Mouse (Mus musculus) kidney, embryonic 15.5 days (tissue): ENCODE measurements around the gene Olfr138. TPM values are rescaled to one million over a fixed set of nuclear protein-coding genes. Genes with fewer than 3 reads are reported as not detected.

Source experiments
- ATAC-seq: fragments of 200-750 bp; cut with Nextera tagmentation; replicated peaks from 2 replicates; pipeline ENCODE4 v1.8.0; 2017; ENCODE audit warnings: moderate TSS enrichment; ENCODE audit not compliant: low FRiP score
- H3K27ac ChIP-seq: fragments of 300-500 bp; sonication (generic); 2 replicates; pipeline ENCODE4 v1.5.1; 2015; ENCODE audit warnings: mild to moderate bottlenecking, inconsistent platforms
- H3K27me3 ChIP-seq: fragments of 300-500 bp; sonication (generic); 2 replicates; pipeline ENCODE4 v1.6.1; 2015; ENCODE audit warnings: inconsistent platforms
- H3K36me3 ChIP-seq: fragments of 300-500 bp; sonication (generic); 2 replicates; pipeline ENCODE4 v1.6.1; 2015; ENCODE audit warnings: inconsistent platforms
- H3K4me1 ChIP-seq: fragments of 300-500 bp; sonication (generic); 2 replicates; pipeline ENCODE4 v1.6.1; 2015; ENCODE audit warnings: inconsistent platforms
- H3K4me2 ChIP-seq: fragments of 300-500 bp; sonication (generic); 2 replicates; pipeline ENCODE4 v1.6.1; 2015; ENCODE audit warnings: moderate library complexity, mild to moderate bottlenecking, inconsistent platforms
- H3K4me3 ChIP-seq: fragments of 300-500 bp; sonication (generic); replicated peaks from 2 replicates; pipeline ENCODE4 v1.5.1; 2015; ENCODE audit warnings: mild to moderate bottlenecking, inconsistent platforms
- H3K9ac ChIP-seq: fragments of 300-500 bp; sonication (generic); 2 replicates; pipeline ENCODE4 v1.6.1; 2015; ENCODE audit warnings: mild to moderate bottlenecking, inconsistent platforms
- H3K9me3 ChIP-seq: fragments of 300-500 bp; sonication (generic); replicated peaks from 2 replicates; pipeline ENCODE4 v1.6.1; 2016; ENCODE audit warnings: inconsistent platforms
- WGBS: fragments of 180-500 bp; shearing (Covaris S2); methylation state at CpG from one replicate; pipeline ENCODE4 v1.1.7; 2015; ENCODE audit warnings: mixed read lengths; 5-methylcytosine and 5-hydroxymethylcytosine counted together
- polyA plus RNA-seq: library from polyadenylated mRNA; unstranded; fragments of >200 nt; fragmentation: Nextera tagmentation; extraction: Ambion mirVana; gene quantifications from 2 replicates; pipeline ENCODE4 v1.2.1, GENCODE M21; 2015

The Olfr138 gene
- not detected in 2 replicates for polyA plus RNA-seq

DNA sequence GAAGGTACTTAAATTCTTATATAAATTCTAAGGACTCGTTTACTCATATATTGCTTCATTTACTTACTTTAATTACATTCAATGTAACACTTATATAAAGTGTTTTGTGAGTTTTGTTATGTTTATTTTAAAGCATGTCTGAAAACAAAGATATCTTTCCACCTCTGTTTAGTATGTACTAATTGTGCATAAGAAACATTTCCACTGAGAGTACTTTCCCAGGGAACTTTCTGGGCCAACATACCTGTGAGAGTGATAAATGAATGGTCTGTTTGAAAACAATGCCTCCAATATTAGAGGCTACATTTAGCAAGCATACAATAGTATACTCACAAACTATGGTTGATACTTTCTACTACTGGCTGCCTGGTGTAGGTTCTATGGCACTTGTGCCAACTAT is at the start of gene Olfr138:
Gene Olfr138 (plus strand): TSS at position 301 of the 400 bp plus-strand sequence.
- no peak for ATAC-seq
- WGBS = 66% methylated on average over 1 of the region's 1 CpGs
- H3K36me3 ChIP-seq = no peaks in the 10 kb centered on the region

DNA sequence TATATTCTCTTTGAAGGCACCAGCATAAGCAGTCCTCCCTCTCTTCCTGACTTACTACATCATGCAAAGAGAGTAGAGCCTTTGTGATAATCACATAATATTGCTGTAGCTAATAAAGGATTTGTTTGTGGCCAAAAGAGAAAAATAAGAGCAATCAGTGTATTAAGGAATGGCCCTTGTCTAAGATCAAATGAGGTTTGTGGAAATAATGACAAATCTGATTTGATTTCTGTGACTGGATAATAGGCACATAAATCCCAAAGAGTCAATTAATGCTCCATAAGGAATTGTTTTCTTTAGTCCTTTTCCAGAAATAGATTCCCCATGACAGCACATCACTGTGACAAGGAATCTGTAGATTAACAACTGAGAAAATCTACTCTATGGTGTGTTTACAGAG is 46.6 kb downstream of the Olfr138 start, which contains the start of gene Olfr137:
Gene Olfr137 (minus strand): TSS at position 101 of the 400 bp plus-strand sequence.
- ATAC-seq = no peak
- Histone ChIP-seq H3K36me3 (no peaks in the 10 kb centered on the region), H3K9me3 (no peaks in the 10 kb centered on the region), H3K27me3 (no peaks in the 10 kb centered on the region), H3K4me2 (no peak within 1 kb of the TSS), H3K27ac (no peak within 1 kb of the TSS), H3K4me1 (no peaks in the 10 kb centered on the region), H3K9ac (no peak within 1 kb of the TSS), H3K4me3 (no peak within 1 kb of the TSS)

More for the DNA sequence above, at the start of gene Olfr138:
- Histone ChIP-seq H3K27me3 (no peaks in the 10 kb centered on the region), H3K27ac (no peak within 1 kb of the TSS), H3K4me3 (no peak within 1 kb of the TSS), H3K4me2 (no peak within 1 kb of the TSS), H3K4me1 (no peaks in the 10 kb centered on the region), H3K9ac (no peak within 1 kb of the TSS), H3K9me3 (no peaks in the 10 kb centered on the region)

Other genes with a start within 250 kb of the Olfr138 start
- not detected in 2 replicates for gene Olfr129, start 201.0 kb upstream of the Olfr138 start, polyA plus RNA-seq
- gene Olfr130, start 197.1 kb upstream of the Olfr138 start, polyA plus RNA-seq = not detected in 2 replicates
- not detected in 2 replicates for gene Olfr131, start 172.3 kb upstream of the Olfr138 start, polyA plus RNA-seq
- gene Olfr132, start 126.5 kb upstream of the Olfr138 start, polyA plus RNA-seq = not detected in 2 replicates
- not detected in 2 replicates for gene Olfr133, start 115.8 kb upstream of the Olfr138 start, polyA plus RNA-seq
- not detected in 2 replicates for gene Olfr134, start 89.6 kb upstream of the Olfr138 start, polyA plus RNA-seq
- not detected in 2 replicates for gene Olfr135, start 56.7 kb upstream of the Olfr138 start, polyA plus RNA-seq
- gene Olfr137, start 46.5 kb downstream of the Olfr138 start, polyA plus RNA-seq = not detected in 2 replicates
- not detected in 2 replicates for gene Olfr136, start 68.8 kb downstream of the Olfr138 start, polyA plus RNA-seq
- gene Esp36, start 159.2 kb downstream of the Olfr138 start, polyA plus RNA-seq = not detected in 2 replicates